ENCODE assay signal across 8 mouse cellular contexts in genomic region chr14:120911388-120911901, GRCm38 (mm10). TPM values are rescaled to one million over a fixed set of nuclear protein-coding genes. Genes with fewer than 3 reads are reported as not detected.
DNase-seq lines count a peak whose midpoint lies in the region; ATAC-seq lines count a peak whose summit lies in the region.

No protein-coding gene starts in this region.

- no peaks in the 10 kb centered on the region for H3K36me3 ChIP-seq in liver, embryonic 16.5 days (ENCODE audit: control insufficient read depth, insufficient read depth)
- H3K36me3 ChIP-seq in stomach, embryonic 16.5 days (ENCODE audit: control insufficient read depth, insufficient read depth, low read length), result no peaks in the 10 kb centered on the region

- H3K4me3 ChIP-seq in liver, embryonic 16.5 days (ENCODE audit: low read depth, low read length), result peak overlapping the region; percentile 92
- peak overlapping the region; percentile 93 for H3K4me3 ChIP-seq in stomach, embryonic 16.5 days (replicated peaks; ENCODE audit: low read length)

- no peaks in the 10 kb centered on the region for H3K27me3 ChIP-seq in liver, embryonic 16.5 days (ENCODE audit: control insufficient read depth, insufficient read depth, low read depth, low read length)
- H3K27me3 ChIP-seq in stomach, embryonic 16.5 days (ENCODE audit: control insufficient read depth, insufficient read depth, low read length), result no peaks in the 10 kb centered on the region

- H3K9me3 ChIP-seq in liver, embryonic 16.5 days (replicated peaks; ENCODE audit: control insufficient read depth, low read length), result no peaks in the 10 kb centered on the region
- H3K9me3 ChIP-seq in stomach, embryonic 16.5 days (replicated peaks; ENCODE audit: control insufficient read depth, low read length), result no peaks in the 10 kb centered on the region

- WGBS in liver, embryonic 16.5 days (ENCODE audit: insufficient replicate concordance), result 0% methylated on average over 24 of the region's 63 CpGs
- 1% methylated on average over 43 of the region's 63 CpGs for WGBS in stomach, embryonic 16.5 days

- peak; percentile 32 for ATAC-seq in liver, embryonic 16.5 days (ENCODE audit: low read depth)
- ATAC-seq in stomach, embryonic 16.5 days (ENCODE audit: insufficient read depth, low FRiP score), result peak; percentile 22

- peak overlapping the region; percentile 82 for H3K9ac ChIP-seq in liver, embryonic 16.5 days (ENCODE audit: low read depth, low read length)
- H3K9ac ChIP-seq in stomach, embryonic 16.5 days (ENCODE audit: low read length), result peak overlapping the region; percentile 93

- peak overlapping the region; percentile 93 for H3K4me2 ChIP-seq in liver, embryonic 16.5 days (ENCODE audit: low read depth, low read length)
- H3K4me2 ChIP-seq in stomach, embryonic 16.5 days (ENCODE audit: low read depth, low read length), result peak overlapping the region; percentile 63

- peaks cover 15% of the 10 kb centered on the region for H3K4me1 ChIP-seq in liver, embryonic 16.5 days (ENCODE audit: control insufficient read depth, low read depth, low read length)
- H3K4me1 ChIP-seq in stomach, embryonic 16.5 days (ENCODE audit: control insufficient read depth, insufficient read depth, low read length), result peaks cover 6% of the 10 kb centered on the region

- peak overlapping the region; percentile 86 for H3K27ac ChIP-seq in liver, embryonic 16.5 days (ENCODE audit: low read length)
- peak overlapping the region; percentile 96 for H3K27ac ChIP-seq in stomach, embryonic 16.5 days (ENCODE audit: low read length)

- DNase-seq in left cerebral cortex, adult 11 months (ENCODE audit: low spot score), result peak; percentile 12
- DNase-seq in left cerebral cortex, adult 9 months (ENCODE audit: low spot score in 2 of 2), result no peak
- peak; percentile 68 to 70 for DNase-seq in cerebellum, postnatal 10 days
- peak; percentile 29 to 49 for DNase-seq in gastrocnemius, postnatal 4 days (ENCODE audit: low spot score in 2 of 2)
- DNase-seq in kidney, adult 8-10 months, result peak; percentile 12 to 14
- DNase-seq in neural tube, embryonic 10.5 days (ENCODE audit: extremely low spot score, low spot score), result peak; percentile 73

RNA-seq across cellular contexts. Expression of gene Ipo5, which starts 0.4 kb away (rescaled TPM):
- 100 to 1,000 TPM; 111 to 112 TPM for total RNA-seq in gastrocnemius, postnatal 4 days (2021)
- polyA plus RNA-seq in liver, embryonic 16.5 days (2015; fragmentation: Nextera tagmentation; extraction: Ambion mirVana), result 32.8 and 33.0 TPM in 2 replicates
- 77.0 and 77.9 TPM in 2 replicates for polyA plus RNA-seq in stomach, embryonic 16.5 days (2015; fragmentation: Nextera tagmentation; extraction: Ambion mirVana)

Comparison
In these comparisons a context has a peak if more than half of its experiments do, and no peak if none do; other contexts are left out.
1. DNase-seq: peak in left cerebral cortex, adult 11 months (single experiment), cerebellum, postnatal 10 days (2 of 2), gastrocnemius, postnatal 4 days (2 of 2), kidney, adult 8-10 months (2 of 2) and neural tube, embryonic 10.5 days (single experiment); none in left cerebral cortex, adult 9 months (0 of 2).